Mouse (Mus musculus): ENCODE measurements at regions not wholly inside any gene's neighbourhood (a gene's known extent, or its start where the extent isn't known, plus 50 kb on each side); places are given as distances from the start of the nearest gene placed in this dataset.

- no peaks in the 10 kb centered on the region; the same call in 1 of the 2 replicates for H3K9me3 ChIP-seq
- DNase-seq (ENCODE audit: extremely low spot score, low spot score) = no peak
- H3K4me1 ChIP-seq = no peaks in the 10 kb centered on the region
- no peaks in the 10 kb centered on the region for H3K27me3 ChIP-seq (ENCODE audit: poor library complexity, severe bottlenecking)
- H3K4me3 ChIP-seq = no peak overlapping the region
- H3K36me3 ChIP-seq (replicated peaks) = no peaks in the 10 kb centered on the region
- H3K27ac ChIP-seq = no peak overlapping the region
- WGBS = 96% methylated on average over 1 of the region's 1 CpGs
Measured at GRCm38 (mm10) chr10:98424450-98424849, 489.8 kb upstream of the Atp2b1 start.

GRCm38 (mm10) chr10:98434974-98435373, 479.2 kb upstream of the Atp2b1 start:
- no peak overlapping the region for H3K27ac ChIP-seq
- no peaks in the 10 kb centered on the region for H3K36me3 ChIP-seq (replicated peaks)
- no peaks in the 10 kb centered on the region for H3K4me1 ChIP-seq
- H3K4me3 ChIP-seq = no peak overlapping the region
- 97% methylated on average over 3 of the region's 3 CpGs for WGBS
- H3K9me3 ChIP-seq = no peaks in the 10 kb centered on the region
- H3K27me3 ChIP-seq (ENCODE audit: poor library complexity, severe bottlenecking) = no peaks in the 10 kb centered on the region
- DNase-seq (ENCODE audit: extremely low spot score, low spot score) = no peak

- H3K36me3 ChIP-seq (replicated peaks) = no peaks in the 10 kb centered on the region
- 90% methylated on average over 2 of the region's 2 CpGs for WGBS
- H3K4me1 ChIP-seq = no peaks in the 10 kb centered on the region
- DNase-seq (ENCODE audit: extremely low spot score, low spot score) = no peak
- no peak overlapping the region for H3K27ac ChIP-seq
- no peak overlapping the region for H3K4me3 ChIP-seq
- H3K9me3 ChIP-seq = no peaks in the 10 kb centered on the region
- no peaks in the 10 kb centered on the region for H3K27me3 ChIP-seq (ENCODE audit: poor library complexity, severe bottlenecking)
Measured at GRCm38 (mm10) chr10:98461538-98461937, 452.7 kb upstream of the Atp2b1 start.

- WGBS = 87% methylated on average over 3 of the region's 3 CpGs
- H3K36me3 ChIP-seq (replicated peaks) = no peaks in the 10 kb centered on the region
- no peak for DNase-seq (ENCODE audit: extremely low spot score, low spot score)
- no peaks in the 10 kb centered on the region for H3K27me3 ChIP-seq (ENCODE audit: poor library complexity, severe bottlenecking)
- H3K27ac ChIP-seq = no peak overlapping the region
- H3K9me3 ChIP-seq = no peaks in the 10 kb centered on the region
- H3K4me3 ChIP-seq = no peak overlapping the region
- H3K4me1 ChIP-seq = no peaks in the 10 kb centered on the region
Measured at GRCm38 (mm10) chr10:98474581-98474980, 439.6 kb upstream of the Atp2b1 start.

GRCm38 (mm10) chr10:98485751-98486681, 428.2 kb upstream of the Atp2b1 start:
- no peak for DNase-seq (ENCODE audit: extremely low spot score, low spot score)
- 82% methylated on average over 20 of the region's 20 CpGs for WGBS
- no peaks in the 10 kb centered on the region for H3K4me1 ChIP-seq
- no peak overlapping the region for H3K27ac ChIP-seq
- H3K4me3 ChIP-seq = no peak overlapping the region
- no peaks in the 10 kb centered on the region for H3K9me3 ChIP-seq
- no peaks in the 10 kb centered on the region for H3K27me3 ChIP-seq (ENCODE audit: poor library complexity, severe bottlenecking)
- no peaks in the 10 kb centered on the region for H3K36me3 ChIP-seq (replicated peaks)

- no peaks in the 10 kb centered on the region for H3K36me3 ChIP-seq (replicated peaks)
- WGBS = 15% methylated on average over 8 of the region's 8 CpGs
- peak; percentile 57 for DNase-seq (ENCODE audit: extremely low spot score, low spot score)
Measured at GRCm38 (mm10) chr10:98494354-98494753, 419.9 kb upstream of the Atp2b1 start.

GRCm38 (mm10) chr10:98496254-98496653, 418.0 kb upstream of the Atp2b1 start:
- Histone ChIP-seq H3K4me3 (no peak overlapping the region), H3K27ac (no peak overlapping the region), H3K4me1 (no peaks in the 10 kb centered on the region), H3K36me3 (replicated peaks) (no peaks in the 10 kb centered on the region), H3K9me3 (no peaks in the 10 kb centered on the region), H3K27me3 (ENCODE audit: poor library complexity, severe bottlenecking) (no peaks in the 10 kb centered on the region)
- 84% methylated on average over 4 of the region's 4 CpGs for WGBS
- no peak for DNase-seq (ENCODE audit: extremely low spot score, low spot score)

More at GRCm38 (mm10) chr10:98494354-98494753, 419.9 kb upstream of the Atp2b1 start:
- no peaks in the 10 kb centered on the region for H3K27me3 ChIP-seq (ENCODE audit: poor library complexity, severe bottlenecking)
- no peaks in the 10 kb centered on the region for H3K4me1 ChIP-seq
- no peak overlapping the region for H3K27ac ChIP-seq
- no peaks in the 10 kb centered on the region for H3K9me3 ChIP-seq
- no peak overlapping the region for H3K4me3 ChIP-seq

GRCm38 (mm10) chr10:98500315-98500714, 413.9 kb upstream of the Atp2b1 start:
- WGBS = 88% methylated on average over 4 of the region's 4 CpGs
- no peaks in the 10 kb centered on the region for H3K4me1 ChIP-seq
- H3K36me3 ChIP-seq (replicated peaks) = no peaks in the 10 kb centered on the region
- H3K9me3 ChIP-seq = no peaks in the 10 kb centered on the region
- no peak for DNase-seq (ENCODE audit: extremely low spot score, low spot score)
- H3K27ac ChIP-seq = no peak overlapping the region
- no peaks in the 10 kb centered on the region for H3K27me3 ChIP-seq (ENCODE audit: poor library complexity, severe bottlenecking)
- H3K4me3 ChIP-seq = no peak overlapping the region

GRCm38 (mm10) chr10:98501566-98501965, 412.6 kb upstream of the Atp2b1 start:
- Histone ChIP-seq H3K27me3 (ENCODE audit: poor library complexity, severe bottlenecking) (no peaks in the 10 kb centered on the region), H3K36me3 (replicated peaks) (no peaks in the 10 kb centered on the region), H3K9me3 (no peaks in the 10 kb centered on the region), H3K4me1 (no peaks in the 10 kb centered on the region), H3K4me3 (no peak overlapping the region), H3K27ac (no peak overlapping the region)
- WGBS = 89% methylated on average over 5 of the region's 5 CpGs
- DNase-seq (ENCODE audit: extremely low spot score, low spot score) = no peak

GRCm38 (mm10) chr10:98504524-98504923, 409.7 kb upstream of the Atp2b1 start:
- WGBS = 85% methylated on average over 3 of the region's 3 CpGs
- Histone ChIP-seq H3K4me3 (no peak overlapping the region), H3K9me3 (no peaks in the 10 kb centered on the region), H3K36me3 (replicated peaks) (no peaks in the 10 kb centered on the region), H3K27ac (no peak overlapping the region), H3K27me3 (ENCODE audit: poor library complexity, severe bottlenecking) (no peaks in the 10 kb centered on the region), H3K4me1 (no peaks in the 10 kb centered on the region)
- DNase-seq (ENCODE audit: extremely low spot score, low spot score) = no peak

GRCm38 (mm10) chr10:98508515-98509143, 405.6 kb upstream of the Atp2b1 start:
- Histone ChIP-seq H3K4me1 (no peaks in the 10 kb centered on the region), H3K36me3 (replicated peaks) (no peaks in the 10 kb centered on the region), H3K4me3 (no peak overlapping the region), H3K27ac (no peak overlapping the region), H3K27me3 (ENCODE audit: poor library complexity, severe bottlenecking) (no peaks in the 10 kb centered on the region), H3K9me3 (no peaks in the 10 kb centered on the region)
- 43% methylated on average over 5 of the region's 5 CpGs for WGBS
- DNase-seq (ENCODE audit: extremely low spot score, low spot score) = no peak

- DNase-seq (ENCODE audit: extremely low spot score, low spot score) = no peak
- H3K9me3 ChIP-seq = no peaks in the 10 kb centered on the region
- H3K36me3 ChIP-seq (replicated peaks) = no peaks in the 10 kb centered on the region
- 95% methylated on average over 1 of the region's 1 CpGs for WGBS
- no peak overlapping the region for H3K27ac ChIP-seq
- H3K4me3 ChIP-seq = no peak overlapping the region
- H3K4me1 ChIP-seq = no peaks in the 10 kb centered on the region
- no peaks in the 10 kb centered on the region for H3K27me3 ChIP-seq (ENCODE audit: poor library complexity, severe bottlenecking)
Measured at GRCm38 (mm10) chr10:98514836-98515235, 399.4 kb upstream of the Atp2b1 start.

- Histone ChIP-seq H3K27ac (no peak overlapping the region), H3K4me1 (no peaks in the 10 kb centered on the region), H3K36me3 (replicated peaks) (no peaks in the 10 kb centered on the region), H3K9me3 (no peaks in the 10 kb centered on the region), H3K4me3 (no peak overlapping the region), H3K27me3 (ENCODE audit: poor library complexity, severe bottlenecking) (no peaks in the 10 kb centered on the region)
- WGBS = 80% methylated on average over 2 of the region's 2 CpGs
- no peak for DNase-seq (ENCODE audit: extremely low spot score, low spot score)
Measured at GRCm38 (mm10) chr10:98517609-98518008, 396.6 kb upstream of the Atp2b1 start.

Data from forebrain, embryonic 10.5 days (tissue).